Mouse (Mus musculus): ENCODE results near the gene Mylk.

Gene Mylk

GRCm38 (mm10) chr16:34844783-34845182, 99.8 kb downstream of the Mylk start:
- DNase-seq (ENCODE audit: low spot score in 2 of 2): no peak

GRCm38 (mm10) chr16:34847638-34848037, 102.6 kb downstream of the Mylk start:
- no peak for DNase-seq (ENCODE audit: low spot score in 2 of 2)

GRCm38 (mm10) chr16:34854066-34854465, 109.1 kb downstream of the Mylk start:
- DNase-seq (ENCODE audit: low spot score in 2 of 2): no peak

GRCm38 (mm10) chr16:34855136-34855535, 110.1 kb downstream of the Mylk start:
- no peak for DNase-seq (ENCODE audit: low spot score in 2 of 2)

GRCm38 (mm10) chr16:34855751-34856150, 110.7 kb downstream of the Mylk start:
- DNase-seq (ENCODE audit: low spot score in 2 of 2): no peak

GRCm38 (mm10) chr16:34857631-34858030, 112.6 kb downstream of the Mylk start:
- no peak for DNase-seq (ENCODE audit: low spot score in 2 of 2)

- DNase-seq (ENCODE audit: low spot score in 2 of 2): no peak
Measured at GRCm38 (mm10) chr16:34860761-34861160, 115.8 kb downstream of the Mylk start.

- DNase-seq (ENCODE audit: low spot score in 2 of 2): no peak
Measured at GRCm38 (mm10) chr16:34861744-34862365, 116.8 kb downstream of the Mylk start.

GRCm38 (mm10) chr16:34865373-34865772, 120.4 kb downstream of the Mylk start:
- DNase-seq (ENCODE audit: low spot score in 2 of 2): no peak

- DNase-seq (ENCODE audit: low spot score in 2 of 2): no peak
Measured at GRCm38 (mm10) chr16:34867217-34867616, 122.2 kb downstream of the Mylk start.

GRCm38 (mm10) chr16:34880031-34880778, 135.2 kb downstream of the Mylk start:
- DNase-seq (ENCODE audit: low spot score in 2 of 2): no peak

- DNase-seq (ENCODE audit: low spot score in 2 of 2): no peak
Measured at GRCm38 (mm10) chr16:34880815-34881214, 135.8 kb downstream of the Mylk start.

- DNase-seq (ENCODE audit: low spot score in 2 of 2): no peak
Measured at GRCm38 (mm10) chr16:34887037-34887436, 142.0 kb downstream of the Mylk start.

GRCm38 (mm10) chr16:34894016-34894415, 149.0 kb downstream of the Mylk start:
- DNase-seq (ENCODE audit: low spot score in 2 of 2): no peak

GRCm38 (mm10) chr16:34895916-34896315, 150.9 kb downstream of the Mylk start:
- DNase-seq (ENCODE audit: low spot score in 2 of 2): no peak

- no peak for DNase-seq (ENCODE audit: low spot score in 2 of 2)
Measured at GRCm38 (mm10) chr16:34896996-34897395, 152.0 kb downstream of the Mylk start.

- DNase-seq (ENCODE audit: low spot score in 2 of 2): no peak
Measured at GRCm38 (mm10) chr16:34898057-34898789, 153.2 kb downstream of the Mylk start.

GRCm38 (mm10) chr16:34899071-34899808, 154.2 kb downstream of the Mylk start:
- DNase-seq (ENCODE audit: low spot score in 2 of 2): no peak

GRCm38 (mm10) chr16:34899997-34900396, 155.0 kb downstream of the Mylk start:
- DNase-seq (ENCODE audit: low spot score in 2 of 2): no peak

GRCm38 (mm10) chr16:34900471-34900870, 155.5 kb downstream of the Mylk start:
- no peak for DNase-seq (ENCODE audit: low spot score in 2 of 2)

GRCm38 (mm10) chr16:34901031-34901430, 156.0 kb downstream of the Mylk start:
- no peak for DNase-seq (ENCODE audit: low spot score in 2 of 2)
